Mouse (Mus musculus) ES-E14 (cell line): Measurements from ENCODE around the gene Anapc11.

ENCODE experiments used
- HCFC1 ChIP-seq: IDR thresholded peaks from 2 replicates; pipeline ENCODE4 v1.6.1; 2012; ENCODE audit warnings: low read length, inconsistent platforms, borderline replicate concordance; ENCODE audit not compliant: insufficient read depth
- MAFK ChIP-seq: IDR thresholded peaks from 2 replicates; pipeline ENCODE4 v1.6.1; 2014; ENCODE audit warnings: mild to moderate bottlenecking, low read depth, low read length, inconsistent platforms; ENCODE audit not compliant: insufficient read depth

DNA sequence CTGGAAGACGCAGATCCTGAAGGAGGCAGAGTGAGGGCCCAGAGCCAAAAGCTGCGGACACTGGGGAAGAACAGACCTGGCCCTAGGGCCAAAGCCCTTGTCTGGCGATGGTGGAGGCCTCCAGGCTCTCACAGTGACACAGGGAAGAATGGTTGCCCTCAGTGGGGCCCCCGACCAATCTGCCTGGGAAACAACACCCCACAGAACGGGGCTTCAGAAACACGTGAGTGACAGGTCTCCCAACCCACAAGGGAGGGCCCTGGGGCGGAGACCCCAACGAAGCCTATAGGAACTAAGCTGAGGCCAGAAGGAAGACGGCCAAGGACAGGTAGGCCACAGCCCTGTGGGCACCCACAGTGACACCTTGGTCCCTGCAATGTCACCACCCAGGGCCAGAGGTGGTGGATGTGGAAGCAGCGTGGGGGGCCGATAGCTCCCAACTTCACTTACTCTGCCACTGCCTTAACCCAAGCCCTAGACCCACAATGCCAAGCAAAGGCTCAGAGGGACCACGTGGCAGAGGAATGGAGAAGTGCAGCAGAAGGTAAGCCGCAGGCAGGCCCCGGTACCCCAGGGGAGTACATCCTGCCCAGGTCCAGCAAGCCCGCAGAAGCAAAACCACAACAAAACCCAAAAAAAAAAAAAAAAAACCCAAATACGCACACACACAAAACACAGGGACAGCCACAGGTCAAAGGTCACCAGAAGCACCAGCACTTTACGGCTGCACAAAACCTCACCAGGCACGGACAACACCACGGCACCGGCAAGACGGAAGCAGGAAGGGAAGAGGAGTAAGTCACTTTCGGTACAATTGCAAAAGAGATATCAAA, 29.5 kb downstream of the Anapc11 start:
- no peak for TF ChIP-seq HCFC1
- no peak for TF ChIP-seq MAFK
